Mouse (Mus musculus) hindbrain, embryonic 11.5 days (tissue): ENCODE data around the gene Ubtd2. TPM values are rescaled to one million over a fixed set of nuclear protein-coding genes. Genes with fewer than 3 reads are reported as not detected.

Experiments used
- ATAC-seq: fragments of 200-750 bp; cut with Nextera tagmentation; 2 replicates; pipeline ENCODE4 v1.8.0; 2017; ENCODE audit warnings: mild to moderate bottlenecking, moderate TSS enrichment, moderate library complexity; ENCODE audit not compliant: low FRiP score
- DNase-seq: peaks from one replicate; pipeline ENCODE4 v3.0.0-alpha.2; 2015; ENCODE audit warnings: low spot score
- H3K27ac ChIP-seq: fragments of 300-500 bp; sonication (generic); 2 replicates; pipeline ENCODE4 v1.5.1; 2014; ENCODE audit warnings: mild to moderate bottlenecking, low read depth, low read length
- H3K27me3 ChIP-seq: fragments of 300-500 bp; sonication (generic); 2 replicates; pipeline ENCODE4 v1.6.1; 2014; ENCODE audit warnings: mild to moderate bottlenecking, low read length, moderate library complexity, mixed read lengths; ENCODE audit not compliant: control insufficient read depth, insufficient read depth
- H3K36me3 ChIP-seq: fragments of 300-500 bp; sonication (generic); 2 replicates; pipeline ENCODE4 v1.6.1; 2014; ENCODE audit warnings: mild to moderate bottlenecking, low read length, moderate library complexity, mixed read lengths; ENCODE audit not compliant: control insufficient read depth, insufficient read depth
- H3K4me1 ChIP-seq: fragments of 300-500 bp; sonication (generic); replicated peaks from 2 replicates; pipeline ENCODE4 v1.6.1; 2014; ENCODE audit warnings: low read length, mixed read lengths; ENCODE audit not compliant: control insufficient read depth, insufficient read depth
- H3K4me2 ChIP-seq: fragments of 300-500 bp; sonication (generic); replicated peaks from 2 replicates; pipeline ENCODE4 v1.6.1; 2014; ENCODE audit warnings: mild to moderate bottlenecking, low read depth, low read length
- H3K4me3 ChIP-seq: fragments of 300-500 bp; sonication (generic); 2 replicates; pipeline ENCODE4 v1.5.1; 2014; ENCODE audit warnings: low read depth, low read length
- H3K9ac ChIP-seq: fragments of 300-500 bp; sonication (generic); 2 replicates; pipeline ENCODE4 v1.6.1; 2014; ENCODE audit warnings: low read depth, low read length
- H3K9me3 ChIP-seq: fragments of 300-500 bp; sonication (generic); 2 replicates; pipeline ENCODE4 v1.6.1; 2016; ENCODE audit warnings: low read length; ENCODE audit not compliant: control insufficient read depth
- WGBS: fragments of 180-500 bp; shearing (Covaris S2); extraction: QIAGEN DNeasy Blood & Tissue Kit; methylation state at CpG from one replicate; pipeline ENCODE4 v1.1.7; 2014; 5-methylcytosine and 5-hydroxymethylcytosine counted together
- polyA plus RNA-seq: library from polyadenylated mRNA; unstranded; fragments of >200 nt; fragmentation: Nextera tagmentation; extraction: Ambion mirVana; gene quantifications from 2 replicates; pipeline ENCODE4 v1.2.1, GENCODE M21; 2014

Ubtd2 gene
- polyA plus RNA-seq, 1 experiment from 2014 or later = 65.5 TPM

DNA sequence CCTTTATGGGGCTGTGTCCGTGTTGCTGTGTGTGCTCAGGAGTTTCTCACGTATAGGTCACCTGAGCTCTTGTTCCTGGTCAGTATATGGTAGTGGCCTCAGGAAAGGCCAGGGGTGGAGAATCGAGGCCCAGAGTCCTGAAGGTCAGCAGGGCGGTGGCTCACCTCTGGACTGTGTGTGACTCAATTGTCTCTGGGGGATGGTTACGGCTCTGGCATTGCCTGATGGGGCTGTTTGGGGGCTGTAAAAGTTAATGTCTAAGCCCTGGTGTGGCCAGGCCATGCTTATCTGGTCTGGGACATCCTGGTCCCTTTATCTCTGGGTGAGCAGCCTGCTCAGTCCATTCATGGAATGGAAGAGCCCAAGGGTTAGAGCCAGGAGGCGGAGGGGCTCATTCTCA lies 111.0 kb downstream of the Ubtd2 start:
- ATAC-seq = no peak
- no peak for DNase-seq
- Histone ChIP-seq H3K4me2 (no peak overlapping the region), H3K4me1 (no peaks in the 10 kb centered on the region; the same call in 1 of the 2 replicates), H3K36me3 (no peaks in the 10 kb centered on the region), H3K4me3 (no peak overlapping the region), H3K27ac (no peak overlapping the region), H3K9me3 (no peaks in the 10 kb centered on the region), H3K27me3 (no peaks in the 10 kb centered on the region), H3K9ac (no peak overlapping the region)
- 85% methylated on average over 6 of the region's 6 CpGs for WGBS

Other genes starting within 250 kb of the Ubtd2 start
- gene Snrnp25, start 250.0 kb upstream of the Ubtd2 start, polyA plus RNA-seq = 82.5 and 84.2 TPM in 2 replicates
- 19.1 and 21.0 TPM in 2 replicates for gene Rhbdf1, start 233.1 kb upstream of the Ubtd2 start, polyA plus RNA-seq
- gene Mpg, start 228.9 kb upstream of the Ubtd2 start, polyA plus RNA-seq = 28.6 and 29.0 TPM in 2 replicates
- 28.9 and 31.4 TPM in 2 replicates for gene Nprl3, start 187.7 kb upstream of the Ubtd2 start, polyA plus RNA-seq
- 3,064 and 3,380 TPM in 2 replicates for gene Hba-x, start 179.0 kb upstream of the Ubtd2 start, polyA plus RNA-seq
- 2,798 and 2,861 TPM in 2 replicates for gene Hba-a1, start 171.9 kb upstream of the Ubtd2 start, polyA plus RNA-seq
- gene Hbq1b, start 168.4 kb upstream of the Ubtd2 start, polyA plus RNA-seq = 6.7 and 7.2 TPM in 2 replicates
- 5,394 and 5,453 TPM in 2 replicates for gene Hba-a2, start 158.9 kb upstream of the Ubtd2 start, polyA plus RNA-seq
- not detected in 2 replicates for gene Hbq1a, start 155.3 kb upstream of the Ubtd2 start, polyA plus RNA-seq
- 21.1 and 24.2 TPM in 2 replicates for gene Sh3pxd2b, start 107.5 kb upstream of the Ubtd2 start, polyA plus RNA-seq
- 0.28 TPM in 1 of 2 replicates, not detected in the other for gene Efcab9, start 76.7 kb downstream of the Ubtd2 start, polyA plus RNA-seq
- 1.3 and 2.3 TPM in 2 replicates for gene Stk10, start 77.9 kb downstream of the Ubtd2 start, polyA plus RNA-seq
- 82.7 and 107 TPM in 2 replicates for gene Fbxw11, start 187.4 kb downstream of the Ubtd2 start, polyA plus RNA-seq